Mouse (Mus musculus): Measurements from ENCODE around the gene Ptger4.

Ptger4 gene

DNA sequence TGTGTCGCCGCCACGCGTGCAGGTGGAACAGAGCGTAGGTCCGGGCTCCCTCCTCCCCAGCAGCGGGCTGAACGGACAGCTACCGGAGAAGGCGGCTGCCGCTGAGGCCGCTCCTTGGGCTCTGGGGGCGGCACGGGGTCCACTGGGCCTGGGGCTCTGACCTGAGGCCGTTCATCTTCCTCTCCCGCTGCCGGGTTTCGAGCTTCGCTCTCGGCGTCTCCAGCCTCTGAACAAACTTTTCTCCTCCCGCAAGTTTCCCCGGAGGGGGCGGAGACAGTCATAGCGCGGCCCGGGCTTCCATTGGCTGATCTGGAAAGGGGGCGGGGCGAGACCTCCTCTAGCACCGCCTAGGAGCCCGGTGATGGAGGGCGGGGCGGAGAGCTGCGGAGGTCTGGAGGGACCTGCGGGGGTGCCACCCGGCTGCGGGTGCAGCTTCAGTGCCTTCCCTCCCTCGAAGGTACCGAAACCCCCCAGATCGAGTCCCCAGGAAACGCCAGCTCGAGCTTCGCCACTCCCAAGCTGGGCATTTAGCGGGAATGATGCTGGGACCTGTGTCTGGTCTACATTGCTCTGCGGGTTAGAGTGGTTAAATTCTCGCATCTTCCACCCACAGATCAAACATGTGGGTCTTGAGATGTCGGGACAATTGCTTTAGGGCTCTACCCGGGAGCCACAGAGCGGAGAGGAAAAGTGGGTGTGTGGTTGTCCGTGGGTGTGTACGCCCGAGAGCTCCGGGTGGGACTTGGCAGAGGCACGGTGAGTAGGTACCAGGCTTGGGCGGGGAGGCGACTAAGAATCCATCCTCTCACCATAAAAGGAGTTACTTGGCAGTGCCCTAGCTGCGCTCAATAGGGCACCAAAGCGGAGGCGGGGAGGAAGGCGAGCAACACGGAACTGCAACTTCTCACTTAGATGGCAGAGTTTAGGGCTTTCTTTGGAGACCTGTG, at the start of gene Ptger4:
Gene Ptger4 (minus strand): TSS at position 229 of the 947 bp plus-strand sequence.
- peak; percentile 96 to 98 for DNase-seq (ENCODE audit: low spot score in 2 of 2)

DNA sequence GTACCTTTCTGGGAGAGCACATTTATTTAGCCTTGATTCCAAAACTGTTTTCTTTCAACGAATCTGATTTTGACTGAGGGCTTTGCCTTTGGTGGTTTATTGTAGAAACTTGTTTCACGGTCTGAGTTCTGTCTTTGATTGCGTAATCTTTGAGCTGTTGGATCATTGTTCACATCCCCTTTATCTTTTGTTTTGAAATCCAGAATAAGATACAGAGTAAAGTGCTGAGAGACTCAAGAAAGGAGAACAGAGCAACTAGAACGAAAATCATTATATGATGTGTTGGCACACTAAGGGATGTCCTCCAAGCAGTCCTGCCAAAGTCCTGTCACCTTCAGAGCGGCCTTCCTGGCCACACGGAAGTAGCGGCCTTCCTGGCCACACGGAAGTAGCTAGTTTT, 44.4 kb upstream of the Ptger4 start:
- DNase-seq (ENCODE audit: low spot score in 2 of 2), result no peak

DNA sequence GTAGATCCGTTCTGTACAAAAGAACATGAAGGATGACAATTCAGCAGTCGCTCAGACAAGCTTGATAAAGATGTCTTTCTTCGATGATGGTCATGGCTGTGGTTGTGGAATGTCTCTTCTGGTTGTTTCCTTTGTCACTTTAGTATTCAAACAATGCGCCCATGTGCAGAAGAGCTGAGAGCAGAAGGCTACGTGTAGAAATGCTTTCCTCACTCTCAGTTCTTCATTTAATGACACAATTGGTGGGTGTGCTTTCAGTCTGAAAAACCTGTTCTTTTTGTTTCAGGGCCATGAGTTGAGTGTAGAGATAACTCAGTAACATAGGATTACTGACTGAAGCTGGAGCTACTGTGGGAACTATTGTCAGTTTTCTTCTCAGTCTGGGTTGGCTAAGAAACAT, 43.1 kb upstream of the Ptger4 start:
- no peak for DNase-seq (ENCODE audit: low spot score in 2 of 2)

DNA sequence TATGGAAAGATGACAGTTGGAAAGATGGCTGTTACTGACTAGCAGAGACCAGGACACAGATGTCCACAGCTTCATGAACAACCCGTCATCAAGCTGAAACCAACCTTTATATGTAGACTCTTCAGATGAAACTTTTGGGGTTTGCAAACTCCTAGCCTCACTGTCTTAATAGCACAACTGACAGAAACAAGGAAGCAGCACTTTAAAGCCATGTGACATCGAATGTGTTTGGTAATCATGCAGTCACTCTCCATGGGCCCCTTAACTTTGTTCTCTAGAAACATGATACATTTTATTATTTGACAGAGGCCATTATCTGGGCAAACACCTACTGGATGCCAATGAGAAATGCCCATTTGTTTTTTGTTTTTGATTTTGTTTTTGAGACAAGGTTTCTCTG, 37.3 kb upstream of the Ptger4 start:
- no peak for DNase-seq (ENCODE audit: low spot score in 2 of 2)

DNA sequence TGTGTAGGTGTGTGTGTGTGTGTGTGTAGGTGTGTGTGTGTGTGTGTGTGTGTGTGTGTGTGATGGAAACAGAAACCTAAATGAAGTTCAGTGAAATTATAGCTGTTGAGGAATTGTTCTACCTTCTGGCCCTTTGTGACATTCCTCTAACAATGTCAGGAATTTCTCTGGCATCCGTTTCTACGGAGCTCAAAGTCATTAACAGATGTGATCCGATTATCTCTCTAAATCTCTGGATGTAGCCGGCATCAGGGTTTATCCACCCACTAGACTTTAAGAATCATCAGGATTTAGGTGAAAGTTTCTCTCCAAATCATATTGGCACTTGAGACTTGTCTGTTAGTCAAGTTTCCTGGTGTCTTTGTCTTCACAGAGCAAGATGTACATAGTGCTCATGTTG, 35.8 kb upstream of the Ptger4 start:
- no peak for DNase-seq (ENCODE audit: low spot score in 2 of 2)

DNA sequence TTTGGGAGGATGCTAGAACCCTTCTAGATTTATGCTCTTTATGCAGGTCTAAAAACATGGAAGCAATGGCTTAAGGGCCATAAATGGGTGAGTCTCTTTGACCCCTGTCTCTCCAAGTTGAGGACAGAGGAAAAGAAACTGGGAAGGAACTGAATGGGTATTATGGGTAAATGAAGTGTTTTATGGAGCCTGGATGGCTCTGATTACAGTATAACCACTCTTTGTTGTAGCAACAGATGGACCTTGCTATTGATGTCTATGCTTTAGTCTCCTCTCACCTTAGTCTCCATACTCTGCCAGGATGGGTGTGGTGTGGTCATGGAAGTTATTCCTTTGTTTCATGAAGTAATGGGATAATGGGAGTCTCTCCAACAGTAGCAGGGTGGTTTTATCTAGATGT, 34.5 kb upstream of the Ptger4 start:
- no peak for DNase-seq (ENCODE audit: low spot score in 2 of 2)

DNA sequence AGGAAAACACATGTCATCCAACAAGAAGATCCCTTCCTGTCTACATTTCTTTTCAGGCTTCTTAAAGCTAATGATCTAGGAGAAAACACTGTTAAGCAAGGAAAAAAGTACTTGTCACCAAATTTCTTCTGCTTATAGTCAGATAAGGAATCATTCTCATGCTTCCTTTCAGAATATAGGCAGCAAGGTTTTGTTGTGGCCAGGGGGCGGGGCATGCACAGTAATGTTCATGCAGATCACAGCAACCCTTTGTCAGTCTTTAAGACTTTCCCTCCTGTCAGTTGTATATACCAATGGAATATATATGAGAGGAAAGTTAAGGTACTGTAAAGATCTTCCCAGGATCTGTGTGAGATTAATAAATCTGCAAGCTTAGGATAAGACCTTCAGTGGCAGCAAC, 30.0 kb upstream of the Ptger4 start:
- no peak for DNase-seq (ENCODE audit: low spot score in 2 of 2)

DNA sequence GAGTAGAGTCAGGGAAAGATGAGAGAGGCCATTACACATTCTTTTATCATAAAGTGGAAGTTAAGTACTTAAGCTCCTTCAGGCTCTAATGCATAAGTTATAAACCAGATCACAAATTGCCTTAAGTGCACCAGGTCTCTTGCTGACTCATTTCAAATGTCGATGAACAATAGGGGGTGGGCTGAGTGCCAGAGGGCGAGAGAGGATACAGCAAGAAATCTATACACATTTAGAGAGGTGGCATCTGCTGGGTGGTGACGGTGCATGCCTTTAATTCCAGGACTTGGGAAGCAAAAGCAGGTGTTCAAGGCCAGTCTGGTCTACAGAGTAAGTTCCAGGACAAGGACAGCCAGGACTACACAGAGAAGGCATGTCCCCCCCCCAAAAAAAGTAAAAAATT, 22.1 kb upstream of the Ptger4 start:
- DNase-seq (ENCODE audit: low spot score in 2 of 2), result no peak

DNA sequence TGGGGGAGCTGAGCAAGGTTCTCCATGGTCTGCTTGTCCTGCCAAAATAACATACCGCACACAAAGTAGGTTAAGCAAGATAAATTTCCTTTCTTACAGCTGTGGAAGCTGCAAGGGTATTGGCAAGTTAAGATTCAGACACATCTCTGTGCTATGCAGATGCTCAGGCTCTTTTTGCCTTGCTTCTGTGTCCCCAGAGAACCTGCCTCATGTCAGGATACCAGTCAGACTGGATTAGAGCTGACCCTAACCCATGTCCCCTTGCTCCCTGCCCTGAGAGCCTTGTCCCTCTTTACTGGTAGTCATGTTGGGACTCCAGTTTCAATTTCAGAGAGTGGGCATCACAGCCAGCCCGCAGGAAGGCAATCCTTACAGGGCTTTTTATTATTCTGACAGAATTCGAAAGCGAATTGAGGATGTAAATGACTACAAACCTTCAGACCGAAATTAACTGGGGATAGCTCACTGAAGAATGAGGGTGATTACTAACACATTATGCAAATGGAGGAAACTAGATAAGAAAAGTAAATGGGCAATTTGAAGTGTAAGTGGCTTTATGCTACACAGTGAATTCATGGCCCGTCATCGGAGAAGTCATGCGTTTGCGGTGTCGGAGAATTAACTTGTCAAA, 19.0 kb upstream of the Ptger4 start:
- no peak for DNase-seq (ENCODE audit: low spot score in 2 of 2)

DNA sequence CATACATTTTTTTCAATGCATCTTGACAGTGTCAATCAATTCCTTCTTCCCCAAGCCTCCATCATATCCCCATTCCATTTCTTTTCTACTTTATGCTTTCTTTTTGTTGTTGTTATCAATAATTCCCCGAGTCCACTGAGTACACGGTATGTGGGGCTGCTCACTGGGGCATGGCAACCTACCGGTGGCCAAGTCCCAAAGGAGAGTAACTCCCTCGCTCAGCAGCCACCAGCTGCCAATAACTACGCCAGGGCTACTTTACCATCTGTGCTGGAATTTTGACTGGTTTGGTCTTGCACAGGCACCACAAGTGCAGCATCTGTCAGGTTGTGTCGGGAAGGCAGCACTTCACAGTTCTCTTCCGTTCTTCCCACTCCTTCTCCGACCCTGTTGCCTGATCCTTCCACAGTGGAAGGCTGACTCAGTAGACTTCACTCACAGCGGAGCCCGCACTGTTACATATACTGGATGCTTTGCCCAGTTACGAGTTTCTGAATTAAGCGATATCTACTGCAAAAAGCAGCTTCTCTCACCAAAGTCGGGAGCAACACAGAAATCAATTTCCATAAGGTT, 18.2 kb upstream of the Ptger4 start:
- DNase-seq (ENCODE audit: low spot score in 2 of 2), result peak in 1 of 2 experiments; percentile 21

DNA sequence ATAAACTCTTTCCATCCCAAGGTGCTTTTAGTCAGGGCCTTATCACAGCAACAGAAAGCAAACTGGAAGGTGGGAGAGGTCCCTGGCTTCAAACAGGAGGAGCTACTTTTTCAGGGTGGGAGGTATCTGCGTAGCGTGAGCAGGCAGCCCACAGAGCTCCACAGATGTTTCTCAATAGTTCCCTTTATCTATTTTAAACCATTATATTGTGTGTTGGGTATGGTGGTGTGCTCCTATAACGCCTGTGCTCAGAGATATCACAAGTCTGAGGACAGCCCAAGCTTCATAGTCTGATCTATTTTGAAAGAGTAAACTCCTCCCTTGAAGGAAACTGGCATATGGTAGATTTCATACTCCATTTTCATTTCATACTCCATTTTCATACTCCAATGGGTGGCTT, 17.0 kb upstream of the Ptger4 start:
- DNase-seq (ENCODE audit: low spot score in 2 of 2), result no peak

DNA sequence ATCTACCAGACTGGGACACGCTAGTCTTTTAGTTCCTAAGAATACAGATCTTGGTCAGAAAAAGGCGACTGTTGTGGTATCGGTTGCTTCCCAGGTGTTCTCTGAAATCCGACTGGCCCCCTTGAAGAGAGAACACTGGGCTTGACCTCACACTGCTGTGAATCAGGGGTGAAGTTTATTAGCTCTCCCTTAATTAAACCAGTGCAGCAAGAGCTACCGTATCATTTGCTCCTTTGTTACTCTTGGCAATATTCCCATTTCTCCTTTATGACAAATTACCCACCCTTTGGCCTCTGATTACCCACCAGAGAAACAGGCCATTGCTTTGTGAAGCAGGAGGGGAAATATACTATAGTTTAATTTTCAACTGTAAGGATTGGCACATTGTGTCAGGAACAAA, 16.2 kb upstream of the Ptger4 start:
- DNase-seq (ENCODE audit: low spot score in 2 of 2), result no peak

DNA sequence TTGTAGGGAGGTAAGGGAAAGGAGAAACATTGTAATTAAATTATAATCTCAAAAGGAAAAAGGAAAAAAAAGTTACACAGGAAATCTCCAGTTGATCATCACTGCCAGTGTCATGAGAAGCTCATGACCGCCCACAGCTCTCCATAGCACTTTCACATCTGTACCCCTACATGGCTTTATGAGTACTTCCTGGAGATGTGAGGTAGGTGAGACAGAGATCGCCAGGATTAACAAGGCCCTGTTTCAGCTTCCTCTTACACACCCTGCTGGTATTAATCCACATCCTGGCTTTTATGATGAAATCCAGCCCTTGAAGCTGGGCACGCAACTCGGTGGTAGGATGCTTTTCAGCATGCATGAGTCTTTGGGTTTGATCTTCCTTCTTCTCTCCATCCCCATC, 6.2 kb upstream of the Ptger4 start:
- no peak for DNase-seq (ENCODE audit: low spot score in 2 of 2)

DNA sequence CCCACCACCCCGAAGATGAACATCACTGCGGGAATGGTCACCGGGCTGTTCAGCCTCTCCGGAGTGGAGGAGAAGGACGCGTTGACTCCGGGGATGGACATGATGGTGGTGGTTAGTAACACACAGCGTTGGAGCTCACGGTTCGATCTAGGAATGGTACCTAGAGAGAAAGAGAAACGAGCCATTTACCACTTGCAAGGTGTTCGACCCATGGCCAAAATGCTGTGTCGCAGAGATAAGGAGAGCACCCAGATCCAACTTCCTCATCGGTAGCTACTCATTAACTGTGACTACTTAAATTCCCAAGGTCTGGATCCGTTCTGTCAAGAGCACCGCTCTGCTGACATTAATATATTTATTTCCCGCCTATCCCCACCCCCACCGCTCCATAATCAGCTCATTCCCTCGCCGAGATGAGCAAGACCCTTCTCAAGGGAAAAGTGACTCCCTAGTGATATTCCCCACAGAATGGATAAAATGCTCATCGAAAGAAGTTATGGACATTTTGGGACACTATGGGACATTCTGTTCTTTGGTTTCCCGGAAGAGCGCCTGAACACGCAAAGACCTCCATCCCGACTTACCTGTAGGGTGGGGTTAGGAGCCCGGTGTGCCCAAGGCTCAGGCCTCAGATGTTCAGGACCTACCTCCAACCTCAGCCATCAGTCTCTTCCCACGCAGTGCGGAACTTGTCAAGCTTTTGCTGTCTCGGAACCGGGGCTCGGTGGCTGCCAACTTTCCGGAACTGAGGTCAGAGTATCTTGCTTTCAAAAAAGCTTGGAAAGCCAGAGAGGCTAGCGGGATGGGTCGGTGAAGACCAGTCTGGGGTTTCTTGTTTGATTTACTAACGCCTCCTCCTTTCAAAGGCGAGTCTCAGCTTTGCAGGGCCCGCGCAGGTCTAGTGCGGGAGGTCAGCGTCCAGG, 690 bp downstream of the Ptger4 start:
- DNase-seq (ENCODE audit: low spot score in 2 of 2), result peak; percentile 40 to 53

DNA sequence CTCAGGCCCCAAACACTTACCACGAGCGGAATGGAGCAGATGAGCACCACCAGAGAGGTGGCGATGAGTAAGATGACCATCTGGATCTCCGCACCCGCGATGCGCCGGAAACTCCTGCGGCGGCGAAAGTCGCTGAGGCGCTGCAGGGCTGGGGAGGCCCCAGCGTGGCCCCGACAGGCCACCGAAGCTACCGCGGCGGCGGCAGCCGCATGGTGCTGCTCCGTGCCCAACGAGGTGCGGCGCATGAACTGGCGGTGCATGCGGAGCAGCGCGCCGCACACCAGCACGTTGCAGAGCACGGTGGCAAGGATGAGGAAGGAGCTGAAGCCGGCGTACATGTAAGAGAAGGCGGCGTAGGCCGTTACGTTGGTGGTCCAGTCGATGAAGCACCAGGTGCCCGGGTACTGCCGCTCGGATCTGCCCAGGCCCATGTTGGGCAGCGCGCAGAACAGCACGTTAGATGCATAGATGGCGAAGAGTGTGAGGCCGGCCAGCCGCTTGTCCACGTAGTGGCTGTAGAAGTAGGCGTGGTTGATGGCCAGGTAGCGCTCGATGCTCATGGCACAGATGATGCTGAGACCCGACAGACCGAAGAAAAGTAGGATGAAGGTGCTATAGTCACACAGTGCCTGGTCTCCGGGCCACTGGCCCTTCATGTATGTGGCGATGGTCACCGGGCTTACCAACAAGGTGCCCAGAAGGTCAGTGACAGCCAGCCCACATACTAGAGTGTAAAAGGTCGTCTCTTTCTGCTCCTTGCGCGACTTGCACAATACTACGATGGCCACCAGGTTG, 1.5 kb downstream of the Ptger4 start:
- DNase-seq (ENCODE audit: low spot score in 2 of 2), result peak; percentile 56 to 61

DNA sequence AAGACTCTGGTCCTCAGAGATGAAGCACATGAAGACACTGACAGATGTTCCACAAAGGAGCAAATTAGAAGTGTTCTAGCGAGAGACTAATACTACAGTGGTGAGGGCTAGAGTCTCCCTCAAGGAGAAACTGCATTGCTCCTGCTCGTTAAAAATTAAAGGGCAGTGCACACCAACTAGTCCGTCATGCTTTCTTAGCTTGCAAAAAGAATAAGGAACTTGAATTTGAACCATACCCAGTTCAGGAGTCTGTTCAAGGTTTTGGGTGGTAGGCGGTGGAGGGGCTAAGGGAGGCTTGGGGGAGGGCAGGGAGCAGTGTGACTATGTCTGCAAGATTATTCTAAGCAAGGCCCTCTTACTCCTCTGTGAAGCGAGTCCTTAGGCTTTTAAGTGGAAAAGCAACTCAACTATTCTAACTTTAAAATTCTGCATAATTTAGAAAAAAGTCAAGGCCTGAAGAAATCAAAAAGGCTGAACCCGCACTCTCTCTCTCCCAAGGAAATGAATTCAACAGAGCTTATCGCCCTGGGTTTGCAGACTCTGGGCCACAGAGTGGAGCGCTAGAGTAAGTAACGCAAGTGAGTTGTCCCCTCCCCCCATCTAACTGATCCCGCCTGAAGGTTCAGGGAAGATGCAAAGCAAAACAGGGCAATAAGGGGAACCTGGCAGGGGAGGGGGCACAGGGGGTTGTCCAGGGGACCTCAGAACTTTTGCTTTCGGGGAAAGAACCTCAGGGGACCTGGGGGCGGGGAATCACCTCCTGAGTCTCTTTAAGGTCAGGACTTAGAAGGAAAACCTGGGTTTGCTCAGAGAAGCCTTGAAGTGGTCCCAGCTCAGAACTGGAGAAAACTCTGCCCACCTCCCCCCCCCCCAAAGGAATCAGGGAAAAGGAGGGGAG, 2.4 kb downstream of the Ptger4 start:
- peak; percentile 42 to 52 for DNase-seq (ENCODE audit: low spot score in 2 of 2)

DNA sequence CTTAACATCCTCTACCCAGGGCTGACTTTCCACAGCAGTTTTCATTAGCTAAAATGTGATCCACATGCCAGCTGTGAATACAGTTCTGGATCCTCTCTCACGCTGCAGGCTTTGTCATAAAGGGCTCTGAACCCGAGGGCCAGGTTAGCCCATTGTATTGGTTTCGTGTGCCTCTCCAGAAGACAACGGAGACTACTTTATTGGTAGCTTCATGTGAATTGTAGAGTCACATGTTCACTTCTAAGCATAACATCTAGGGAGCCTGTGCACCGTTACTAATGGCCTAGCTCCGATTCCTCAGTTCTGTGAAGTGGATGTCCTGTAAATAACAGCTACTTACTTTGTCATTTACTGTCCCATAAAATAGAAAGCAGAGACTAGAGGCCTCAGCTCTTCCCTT, 3.6 kb downstream of the Ptger4 start:
- no peak for DNase-seq (ENCODE audit: low spot score in 2 of 2)

DNA sequence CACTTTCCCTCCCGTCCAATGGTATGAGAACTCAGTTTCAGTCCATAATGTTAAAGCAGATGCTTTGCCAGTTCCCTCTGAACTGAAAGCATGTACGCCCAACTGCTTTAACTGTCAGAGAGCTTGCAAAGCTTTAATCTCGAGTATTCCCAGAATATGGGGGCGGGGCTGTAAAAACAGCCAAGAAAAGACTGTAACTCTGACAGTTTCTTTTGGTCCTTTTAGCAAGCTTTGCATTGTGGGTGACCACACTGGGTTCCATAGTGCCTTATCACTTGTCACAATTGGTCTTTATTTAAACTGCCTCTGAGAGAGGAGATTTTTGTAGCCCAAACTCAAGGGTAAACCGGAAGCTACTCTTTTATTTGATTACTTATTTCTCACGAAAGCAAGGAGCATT, 4.1 kb downstream of the Ptger4 start:
- peak in 1 of 2 experiments; percentile 24 for DNase-seq (ENCODE audit: low spot score in 2 of 2)

DNA sequence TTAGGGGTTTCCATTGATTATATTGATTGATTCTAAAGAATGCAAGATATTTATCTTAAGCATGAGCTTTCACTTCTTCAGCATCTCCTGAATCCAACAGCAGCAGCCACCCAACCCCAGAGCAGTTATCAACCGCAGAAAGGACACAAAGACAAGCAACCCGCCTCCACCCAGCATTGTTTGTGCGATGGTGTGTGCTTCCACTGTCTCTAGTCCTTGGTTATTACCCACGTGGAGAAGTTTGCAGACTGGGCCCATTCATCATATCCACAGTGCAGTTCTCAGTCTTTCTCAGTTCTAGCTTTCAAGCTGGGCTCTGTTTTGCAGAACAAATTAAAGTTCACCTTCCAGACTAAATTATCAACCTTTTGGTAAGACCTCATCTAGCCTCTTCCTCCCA, 4.6 kb downstream of the Ptger4 start:
- no peak for DNase-seq (ENCODE audit: low spot score in 2 of 2)

DNA sequence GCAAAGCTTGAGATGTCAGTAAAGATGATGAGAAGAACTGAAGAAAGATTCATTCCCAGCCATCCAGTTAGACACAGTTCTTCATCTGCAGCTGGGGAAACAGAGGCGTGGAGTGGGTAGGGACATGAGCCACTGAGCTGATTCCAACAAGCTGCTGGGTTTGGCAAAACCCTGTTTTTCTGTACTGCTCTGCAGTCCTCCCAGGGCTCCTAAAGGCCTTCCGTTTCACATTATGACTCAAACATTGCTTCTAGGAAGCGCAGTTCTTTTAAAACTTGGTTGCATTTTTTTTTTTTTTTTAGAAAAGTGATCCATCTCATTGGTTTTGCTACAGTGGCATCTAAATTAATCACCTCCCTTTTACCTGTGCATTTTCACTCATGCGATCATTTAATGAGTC, 5.4 kb downstream of the Ptger4 start:
- no peak for DNase-seq (ENCODE audit: low spot score in 2 of 2)

Measured in spleen, postnatal 10 days (tissue).